Mouse (Mus musculus) cerebellum, adult 2 months (tissue): ENCODE measurements around the gene Ip6k1.
A peak's percentile ranks its signal among the peaks of the same experiment; 100 is the strongest.

Experiments used
- CTCF ChIP-seq: fragments of 200-500 bp; IDR thresholded peaks from 2 replicates; pipeline ENCODE4 v1.5.1; 2011; ENCODE audit warnings: low read depth, mild to moderate bottlenecking, control low read depth, low read length, moderate library complexity, borderline replicate concordance; ENCODE audit not compliant: insufficient read depth
- POLR2A ChIP-seq: fragments of 200-500 bp; IDR thresholded peaks from 2 replicates; pipeline ENCODE4 v1.6.1; 2011; ENCODE audit warnings: low read length, control low read depth, borderline replicate concordance; ENCODE audit not compliant: insufficient read depth

DNA sequence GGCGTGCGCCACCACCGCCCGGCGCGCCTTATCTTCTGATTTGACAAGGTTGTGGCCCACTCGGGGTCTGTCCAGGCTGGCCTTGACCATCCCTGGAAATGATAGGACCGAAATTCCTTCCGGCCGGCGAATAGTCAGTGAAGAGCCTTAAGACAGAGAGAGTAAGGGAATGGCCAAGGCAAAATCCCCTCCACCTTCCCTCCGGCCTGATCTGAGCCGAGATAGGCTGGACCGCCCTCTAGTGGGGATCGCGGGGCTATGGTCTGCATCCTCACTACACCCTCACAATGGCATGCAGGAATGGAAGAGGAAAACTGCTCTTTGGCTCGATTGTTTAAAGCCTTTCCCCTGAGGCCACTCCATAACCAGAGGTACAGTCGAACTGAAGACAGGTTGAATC, 15.9 kb upstream of the Ip6k1 start:
- no peak for TF ChIP-seq POLR2A
- TF ChIP-seq CTCF, result peak; percentile 94
